Mouse (Mus musculus): ENCODE data around the gene Zfp423. TPM values are rescaled to one million over a fixed set of nuclear protein-coding genes. Genes with fewer than 3 reads are reported as not detected.

Gene Zfp423
- total and polyA plus RNA-seq, 2 experiments from 2014 or later = 18.4 to 34.6 TPM

- Histone ChIP-seq H3K4me3 (ENCODE audit: low read depth, low read length) (no peak overlapping the region), H3K4me1 (ENCODE audit: insufficient read depth) (peaks cover 11% of the 10 kb centered on the region), H3K27me3 (ENCODE audit: insufficient read depth, low read length) (no peaks in the 10 kb centered on the region), H3K4me2 (ENCODE audit: low read depth) (peak overlapping the region; percentile 35), H3K36me3 (ENCODE audit: insufficient read depth) (no peaks in the 10 kb centered on the region), H3K9ac (no peak overlapping the region), H3K9me3 (ENCODE audit: low read length) (no peaks in the 10 kb centered on the region), H3K27ac (ENCODE audit: low read depth, low read length) (0 out of 2 replicates have a peak overlapping the region, but pooled peaks have one; percentile 24)
- peak; percentile 90 for DNase-seq
- WGBS = 8% methylated on average over 24 of the region's 24 CpGs
- peak; percentile 59; the same call in 1 of the 2 replicates for ATAC-seq
- peak; percentile 92 for TF ChIP-seq CTCF (IDR thresholded peaks at IDR 0.05; ENCODE audit: low read depth)
These were observed 243.4 kb downstream of the Zfp423 start for GRCm38 (mm10) chr8:87715731-87716682.

- WGBS = 35% methylated on average over 3 of the region's 3 CpGs
- DNase-seq (no peak), ATAC-seq (no peak)
- TF ChIP-seq CTCF (IDR thresholded peaks at IDR 0.05; ENCODE audit: low read depth) = no peak
- no peak overlapping the region for H3K4me3 ChIP-seq (ENCODE audit: low read depth, low read length)
- no peak overlapping the region for H3K9ac ChIP-seq
- no peak overlapping the region for H3K4me2 ChIP-seq (ENCODE audit: low read depth)
- no peaks in the 10 kb centered on the region for H3K27me3 ChIP-seq (ENCODE audit: insufficient read depth, low read length)
- no peaks in the 10 kb centered on the region for H3K36me3 ChIP-seq (ENCODE audit: insufficient read depth)
- H3K4me1 ChIP-seq (ENCODE audit: insufficient read depth) = peaks cover 11% of the 10 kb centered on the region
- H3K9me3 ChIP-seq (ENCODE audit: low read length) = no peaks in the 10 kb centered on the region
- no peak overlapping the region for H3K27ac ChIP-seq (ENCODE audit: low read depth, low read length)
These were observed 245.4 kb downstream of the Zfp423 start for GRCm38 (mm10) chr8:87713946-87714345.

- no peak for TF ChIP-seq CTCF (IDR thresholded peaks at IDR 0.05; ENCODE audit: low read depth)
- Histone ChIP-seq H3K4me1 (ENCODE audit: insufficient read depth) (peaks cover 14% of the 10 kb centered on the region), H3K36me3 (ENCODE audit: insufficient read depth) (no peaks in the 10 kb centered on the region), H3K4me2 (ENCODE audit: low read depth) (no peak overlapping the region), H3K27me3 (ENCODE audit: insufficient read depth, low read length) (no peaks in the 10 kb centered on the region), H3K9me3 (ENCODE audit: low read length) (no peaks in the 10 kb centered on the region), H3K27ac (ENCODE audit: low read depth, low read length) (no peak overlapping the region), H3K4me3 (ENCODE audit: low read depth, low read length) (no peak overlapping the region), H3K9ac (no peak overlapping the region)
- no peak for DNase-seq
- no peak for ATAC-seq
- WGBS = 55% methylated on average over 6 of the region's 6 CpGs
These were observed 247.4 kb downstream of the Zfp423 start for GRCm38 (mm10) chr8:87711955-87712354.

- 0 out of 2 replicates have a peak, but pooled peaks cover 4% of the 10 kb centered on the region for H3K4me1 ChIP-seq (ENCODE audit: insufficient read depth)
- H3K4me3 ChIP-seq (ENCODE audit: low read depth, low read length) = peak overlapping the region; percentile 14; the same call in 1 of the 2 replicates
- TF ChIP-seq CTCF (IDR thresholded peaks at IDR 0.05; ENCODE audit: low read depth) = no peak
- H3K4me2 ChIP-seq (ENCODE audit: low read depth) = peak overlapping the region; percentile 37
- DNase-seq (no peak), ATAC-seq (no peak)
- H3K9me3 ChIP-seq (ENCODE audit: low read length) = no peaks in the 10 kb centered on the region
- 24% methylated on average over 11 of the region's 11 CpGs for WGBS
- peak overlapping the region; percentile 22 for H3K9ac ChIP-seq
- H3K27ac ChIP-seq (ENCODE audit: low read depth, low read length) = no peak overlapping the region
- no peaks in the 10 kb centered on the region for H3K36me3 ChIP-seq (ENCODE audit: insufficient read depth)
- no peaks in the 10 kb centered on the region for H3K27me3 ChIP-seq (ENCODE audit: insufficient read depth, low read length)
These were observed 251.2 kb downstream of the Zfp423 start for GRCm38 (mm10) chr8:87708127-87708637.

- Histone ChIP-seq H3K4me1 (ENCODE audit: insufficient read depth) (peaks cover 12% of the 10 kb centered on the region; the same call in 1 of the 2 replicates), H3K27ac (ENCODE audit: low read depth, low read length) (no peak overlapping the region), H3K9me3 (ENCODE audit: low read length) (no peaks in the 10 kb centered on the region), H3K36me3 (ENCODE audit: insufficient read depth) (no peaks in the 10 kb centered on the region), H3K9ac (0 out of 2 replicates have a peak overlapping the region, but pooled peaks have one; percentile 22), H3K4me3 (ENCODE audit: low read depth, low read length) (0 out of 2 replicates have a peak overlapping the region, but pooled peaks have one; percentile 14), H3K4me2 (ENCODE audit: low read depth) (peak overlapping the region; percentile 37), H3K27me3 (ENCODE audit: insufficient read depth, low read length) (no peaks in the 10 kb centered on the region)
- 47% methylated on average over 17 of the region's 17 CpGs for WGBS
- DNase-seq = no peak
- TF ChIP-seq CTCF (IDR thresholded peaks at IDR 0.05; ENCODE audit: low read depth) = no peak
- ATAC-seq = no peak
These were observed 252.2 kb downstream of the Zfp423 start for GRCm38 (mm10) chr8:87707176-87707575.

GRCm38 (mm10) chr8:87704756-87705155 is 254.6 kb downstream of the Zfp423 start:
- Histone ChIP-seq H3K9ac (no peak overlapping the region), H3K36me3 (ENCODE audit: insufficient read depth) (no peaks in the 10 kb centered on the region), H3K4me3 (ENCODE audit: low read depth, low read length) (no peak overlapping the region), H3K9me3 (ENCODE audit: low read length) (no peaks in the 10 kb centered on the region), H3K4me1 (ENCODE audit: insufficient read depth) (peaks cover 18% of the 10 kb centered on the region; the same call in 1 of the 2 replicates), H3K27me3 (ENCODE audit: insufficient read depth, low read length) (no peaks in the 10 kb centered on the region), H3K4me2 (ENCODE audit: low read depth) (no peak overlapping the region), H3K27ac (ENCODE audit: low read depth, low read length) (no peak overlapping the region)
- ATAC-seq (no peak), DNase-seq (no peak)
- no peak for TF ChIP-seq CTCF (IDR thresholded peaks at IDR 0.05; ENCODE audit: low read depth)
- 82% methylated on average over 3 of the region's 3 CpGs for WGBS

Data from forebrain, postnatal 0 days (tissue).